Mouse (Mus musculus): Measurements from ENCODE around the gene Klf2.

DNA sequence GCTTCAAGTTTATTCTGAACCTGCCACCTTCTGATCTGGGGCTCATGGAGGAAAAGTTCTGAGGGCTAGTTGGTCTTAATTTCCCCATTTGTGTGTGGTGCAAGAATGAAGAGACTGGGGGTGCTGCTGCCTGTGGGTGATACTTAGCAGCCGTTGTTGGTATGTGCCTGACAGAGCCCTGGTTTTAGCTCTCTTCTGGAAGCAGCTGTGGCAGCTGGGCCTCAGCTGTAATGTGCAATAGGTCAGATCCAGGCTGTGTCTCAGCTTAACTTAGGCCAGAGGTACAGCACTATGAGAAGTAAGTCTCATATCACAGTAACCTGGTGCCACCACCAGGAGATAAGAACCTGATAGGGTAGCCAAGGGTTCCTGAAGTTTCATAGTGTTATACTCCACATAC is 28.7 kb downstream of the Klf2 start:
- no peak for TF ChIP-seq EP300 (optimal IDR thresholded peaks at IDR 0.05)
- no peak for TF ChIP-seq CTCF (IDR thresholded peaks at IDR 0.05; ENCODE audit: low read depth)
